Mouse (Mus musculus) liver, embryonic 12.5 days (tissue): Measurements from ENCODE around the gene Keap1. TPM values are rescaled to one million over a fixed set of nuclear protein-coding genes. Genes with fewer than 3 reads are reported as not detected.

Experiments
- ATAC-seq: fragments of 200-750 bp; cut with Nextera tagmentation; 2 replicates; pipeline ENCODE4 v1.8.0; 2017; ENCODE audit warnings: moderate number of reproducible peaks, mild to moderate bottlenecking, moderate library complexity
- H3K27ac ChIP-seq: fragments of 300-500 bp; sonication (generic); 2 replicates; pipeline ENCODE4 v1.5.1; 2016; ENCODE audit warnings: mild to moderate bottlenecking
- H3K27me3 ChIP-seq: fragments of 300-500 bp; sonication (generic); replicated peaks from 2 replicates; pipeline ENCODE4 v1.6.1; 2016; ENCODE audit warnings: mild to moderate bottlenecking, moderate library complexity
- H3K36me3 ChIP-seq: fragments of 300-500 bp; sonication (generic); 2 replicates; pipeline ENCODE4 v1.6.1; 2016; ENCODE audit warnings: mild to moderate bottlenecking, moderate library complexity
- H3K4me1 ChIP-seq: fragments of 300-500 bp; sonication (generic); 2 replicates; pipeline ENCODE4 v1.6.1; 2016
- H3K4me2 ChIP-seq: fragments of 300-500 bp; sonication (generic); 2 replicates; pipeline ENCODE4 v1.6.1; 2016; ENCODE audit warnings: mild to moderate bottlenecking, moderate library complexity
- H3K4me3 ChIP-seq: fragments of 300-500 bp; sonication (generic); 2 replicates; pipeline ENCODE4 v1.5.1; 2016; ENCODE audit warnings: mild to moderate bottlenecking, moderate library complexity
- H3K9ac ChIP-seq: fragments of 300-500 bp; sonication (generic); 2 replicates; pipeline ENCODE4 v1.6.1; 2016; ENCODE audit warnings: mild to moderate bottlenecking, moderate library complexity
- H3K9me3 ChIP-seq: fragments of 300-500 bp; sonication (generic); replicated peaks from 2 replicates; pipeline ENCODE4 v1.6.1; 2016; ENCODE audit warnings: mild to moderate bottlenecking, moderate library complexity
- WGBS: fragments of 180-500 bp; shearing (Covaris S2); methylation state at CpG from one replicate; pipeline ENCODE4 v1.1.7; 2016; ENCODE audit not compliant: insufficient replicate concordance; 5-methylcytosine and 5-hydroxymethylcytosine counted together
- polyA plus RNA-seq: library from polyadenylated mRNA; unstranded; fragments of >200 nt; fragmentation: Nextera tagmentation; extraction: Ambion mirVana; gene quantifications from 2 replicates; pipeline ENCODE4 v1.2.1, GENCODE M21; 2016

Gene Keap1
- polyA plus RNA-seq: 39.8 and 41.6 TPM in 2 replicates

DNA sequence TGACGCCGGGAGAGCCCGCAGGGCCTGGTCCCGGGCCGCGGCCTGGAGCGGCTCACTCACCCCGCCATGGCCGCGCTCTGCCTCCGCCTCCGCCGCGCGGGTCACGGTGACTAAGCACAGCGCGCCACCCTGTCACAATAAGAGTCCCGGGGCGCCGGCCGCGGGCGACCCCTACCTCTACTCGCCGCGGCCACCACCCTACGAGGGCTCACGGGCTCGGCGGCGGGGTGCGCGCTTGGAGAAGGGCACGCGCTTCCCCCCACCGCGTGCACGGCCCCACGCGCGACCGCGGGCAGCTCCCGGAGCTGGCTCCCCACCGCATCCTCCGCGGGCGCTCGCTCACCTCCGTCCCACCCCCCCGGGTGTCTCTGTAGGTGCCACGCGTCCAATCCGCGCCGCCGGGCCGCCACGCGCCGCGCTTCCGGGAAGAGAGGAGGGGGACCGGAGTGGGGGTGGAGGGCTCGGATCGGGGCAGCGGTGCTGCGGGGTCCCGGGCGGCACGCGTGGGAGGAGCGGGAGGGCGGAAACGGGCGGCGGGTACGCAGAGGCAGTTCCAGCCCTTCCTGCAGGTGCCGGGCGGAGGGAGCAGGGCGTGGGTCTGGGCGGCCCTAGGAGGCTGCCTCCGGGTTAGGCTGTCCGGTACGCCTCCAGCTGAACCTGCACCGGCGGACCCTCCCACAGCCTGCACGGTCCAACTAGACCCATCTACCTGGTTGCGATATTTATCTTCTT lies at the start of gene Keap1:
TSS of gene Keap1 (minus strand) at position 629 of the 732 bp plus-strand sequence.
- Histone ChIP-seq H3K9me3 (0 out of 2 replicates have a peak, but pooled peaks cover 4% of the 10 kb centered on the region), H3K4me3 (peak within 1 kb of the TSS; percentile 93), H3K27ac (peak within 1 kb of the TSS; percentile 96), H3K4me2 (peak within 1 kb of the TSS; percentile 77), H3K36me3 (peaks cover 34% of the 10 kb centered on the region), H3K9ac (peak within 1 kb of the TSS; percentile 98), H3K27me3 (peaks cover 25% of the 10 kb centered on the region), H3K4me1 (peaks cover 51% of the 10 kb centered on the region)
- ATAC-seq: peak; percentile 87
- WGBS: 2% methylated on average over 90 of the region's 90 CpGs

DNA sequence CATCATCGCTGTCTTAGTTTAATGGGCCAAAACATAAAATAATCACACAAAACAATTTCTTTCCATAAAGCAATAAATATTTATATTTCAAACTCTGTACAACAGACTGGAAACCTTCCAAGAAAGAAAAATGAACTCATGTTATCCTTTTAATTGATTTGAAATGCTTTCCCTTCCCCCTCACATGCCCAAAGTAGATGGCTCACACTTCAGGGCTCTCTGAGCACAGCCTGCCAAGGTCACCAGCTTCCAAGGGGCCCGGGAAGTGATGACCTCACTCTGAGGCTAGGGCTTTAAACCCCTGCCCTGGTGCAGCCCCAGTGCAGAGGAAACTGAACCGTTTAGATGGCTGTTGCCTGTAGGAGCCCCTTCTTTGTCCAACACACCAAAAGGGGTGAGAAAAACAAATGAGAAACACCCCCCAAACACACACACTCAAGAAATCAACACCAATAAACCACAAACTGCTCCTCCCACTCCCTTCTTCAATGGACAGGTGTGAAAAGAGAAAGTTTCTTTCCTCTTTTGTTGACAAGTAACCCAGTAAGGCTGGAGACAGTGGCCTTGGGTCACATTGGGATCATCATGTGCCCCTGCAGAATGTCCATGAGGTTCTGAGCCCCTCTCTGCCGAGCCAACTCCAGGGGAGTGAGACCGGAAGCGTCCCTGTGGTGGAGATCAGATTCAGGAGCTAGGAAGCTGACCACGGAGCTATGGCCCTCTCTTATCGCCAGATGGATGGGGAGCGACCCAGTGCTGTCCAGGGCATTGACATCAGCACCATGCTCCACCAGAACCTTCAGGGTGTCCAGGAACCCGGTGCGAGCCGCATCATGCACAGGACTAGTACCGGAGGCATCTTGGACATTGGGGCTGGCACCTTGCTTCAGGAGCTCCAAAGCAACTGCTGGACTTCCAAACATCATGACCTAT lies 49.5 kb upstream of the Keap1 start:
- 44% methylated on average over 13 of the region's 13 CpGs for WGBS
- H3K4me1 ChIP-seq: peaks cover 65% of the 10 kb centered on the region

DNA sequence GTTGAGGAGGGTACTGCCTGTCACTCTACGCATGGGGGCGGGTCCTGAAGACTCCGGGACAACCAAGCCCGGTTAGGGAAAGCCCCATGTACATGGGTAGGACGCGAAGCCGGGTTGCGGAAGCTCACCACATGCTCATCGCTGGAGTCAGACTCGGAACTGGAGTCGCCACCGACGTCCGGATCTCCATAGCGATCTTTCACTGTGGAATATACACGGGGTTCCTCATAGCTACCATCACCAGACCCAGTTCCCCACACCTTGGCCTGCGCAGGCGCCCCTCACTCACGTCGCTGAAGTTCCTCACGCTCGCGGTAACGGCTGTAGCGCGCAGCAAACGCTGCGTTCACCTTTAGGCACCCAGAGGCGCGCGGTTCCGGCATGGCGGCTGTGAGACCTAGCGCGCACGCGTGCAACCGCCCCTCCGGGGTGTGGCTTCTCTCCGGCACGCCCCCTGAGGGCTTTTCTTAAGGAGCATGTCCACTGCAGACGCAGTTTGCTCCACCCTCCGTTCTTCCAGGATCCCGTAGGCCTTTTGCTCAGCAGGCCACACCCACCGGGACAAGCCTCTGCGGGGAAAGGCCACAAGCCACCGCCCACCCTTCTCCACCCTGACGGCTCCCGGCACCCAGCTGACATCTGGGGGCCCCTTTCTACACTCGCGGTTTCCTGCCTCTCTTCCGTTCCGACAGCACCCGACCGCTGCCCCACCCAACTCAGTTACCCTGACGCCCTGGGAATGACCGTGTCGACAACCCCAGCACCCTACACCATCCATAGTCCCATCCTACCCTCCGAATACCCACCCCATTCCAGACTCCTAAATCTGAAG lies 48.6 kb upstream of the Keap1 start, which contains the start of gene Kri1:
TSS of gene Kri1 (minus strand) at position 399 of the 832 bp plus-strand sequence.
- Histone ChIP-seq H3K4me1 (peaks cover 64% of the 10 kb centered on the region), H3K4me2 (peak within 1 kb of the TSS; percentile 83), H3K27me3 (no peaks in the 10 kb centered on the region), H3K9ac (peak within 1 kb of the TSS; percentile 91), H3K9me3 (no peaks in the 10 kb centered on the region), H3K27ac (peak within 1 kb of the TSS; percentile 96), H3K36me3 (peaks cover 50% of the 10 kb centered on the region), H3K4me3 (peak within 1 kb of the TSS; percentile 83)
- peak; percentile 76 for ATAC-seq
- WGBS: under 1% methylated on average over 59 of the region's 59 CpGs

More for the DNA sequence above, 49.5 kb upstream of the Keap1 start:
- Histone ChIP-seq H3K9ac (peak overlapping the region; percentile 91), H3K9me3 (no peaks in the 10 kb centered on the region), H3K4me3 (peak overlapping the region; percentile 83), H3K27ac (peak overlapping the region; percentile 96), H3K36me3 (peaks cover 43% of the 10 kb centered on the region), H3K27me3 (no peaks in the 10 kb centered on the region), H3K4me2 (peak overlapping the region; percentile 83)
- no peak for ATAC-seq

DNA sequence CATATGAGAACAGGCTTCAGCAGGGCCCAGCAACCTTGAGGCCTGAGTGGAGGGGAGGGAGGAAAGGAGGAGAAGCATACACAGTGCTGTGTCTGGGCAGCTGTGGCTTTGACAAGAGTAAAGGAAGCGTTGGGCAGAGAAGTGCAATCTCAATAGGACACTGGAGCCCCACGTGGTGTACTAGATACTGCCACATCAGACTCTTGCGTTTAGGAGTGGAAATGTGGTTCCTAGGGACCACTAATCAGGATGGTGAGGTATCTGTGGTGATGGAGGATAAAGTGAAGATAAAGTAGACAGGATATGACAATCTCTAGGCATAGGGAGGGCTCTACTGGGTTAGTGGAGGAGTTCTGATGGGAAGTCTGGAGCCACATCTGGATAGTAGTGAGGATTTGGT lies 47.6 kb upstream of the Keap1 start:
- 11% methylated on average over 3 of the region's 3 CpGs for WGBS
- H3K27ac ChIP-seq: peak overlapping the region; percentile 86
- H3K9ac ChIP-seq: peak overlapping the region; percentile 84
- no peaks in the 10 kb centered on the region for H3K9me3 ChIP-seq
- H3K27me3 ChIP-seq: no peaks in the 10 kb centered on the region
- H3K4me1 ChIP-seq: peaks cover 55% of the 10 kb centered on the region
- H3K4me3 ChIP-seq: peak overlapping the region; percentile 83
- H3K4me2 ChIP-seq: peak overlapping the region; percentile 83
- H3K36me3 ChIP-seq: peaks cover 60% of the 10 kb centered on the region
- no peak for ATAC-seq

- peak overlapping the region; percentile 33; the same call in 1 of the 2 replicates for H3K27ac ChIP-seq
- no peak for ATAC-seq
- H3K4me3 ChIP-seq: no peak overlapping the region
- no peak overlapping the region for H3K9ac ChIP-seq
- no peak overlapping the region for H3K4me2 ChIP-seq
- peaks cover 41% of the 10 kb centered on the region for H3K4me1 ChIP-seq
- WGBS: 78% methylated on average over 3 of the region's 3 CpGs
- peaks cover 80% of the 10 kb centered on the region for H3K36me3 ChIP-seq
- no peaks in the 10 kb centered on the region for H3K9me3 ChIP-seq
- H3K27me3 ChIP-seq: no peaks in the 10 kb centered on the region
These were observed 44.8 kb upstream of the Keap1 start for GRCm38 (mm10) chr9:21283994-21284393.

DNA sequence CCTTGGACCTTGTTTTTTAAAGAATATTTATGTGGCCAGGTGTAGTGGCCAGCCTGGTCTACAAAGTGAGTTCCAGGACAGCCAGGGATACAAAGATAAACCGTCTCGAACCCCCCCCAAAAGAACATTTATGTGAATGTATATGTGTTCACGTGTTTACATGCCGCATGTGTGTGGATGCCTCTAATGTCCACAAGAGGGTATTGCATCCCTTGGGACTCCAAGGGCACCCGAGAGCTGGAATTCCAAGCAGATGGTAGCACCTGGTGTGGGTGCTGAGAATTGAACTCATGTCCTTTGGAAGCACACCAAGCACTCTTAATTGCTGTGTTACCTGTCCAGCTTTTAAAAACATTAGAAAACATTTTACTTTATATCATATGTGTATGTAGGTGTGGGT lies 44.4 kb upstream of the Keap1 start:
- H3K27me3 ChIP-seq: no peaks in the 10 kb centered on the region
- no peaks in the 10 kb centered on the region for H3K9me3 ChIP-seq
- H3K9ac ChIP-seq: no peak overlapping the region
- ATAC-seq: no peak
- H3K36me3 ChIP-seq: peaks cover 80% of the 10 kb centered on the region
- no peak overlapping the region for H3K4me3 ChIP-seq
- 85% methylated on average over 5 of the region's 5 CpGs for WGBS
- no peak overlapping the region for H3K4me2 ChIP-seq
- no peak overlapping the region for H3K27ac ChIP-seq
- H3K4me1 ChIP-seq: peaks cover 37% of the 10 kb centered on the region

DNA sequence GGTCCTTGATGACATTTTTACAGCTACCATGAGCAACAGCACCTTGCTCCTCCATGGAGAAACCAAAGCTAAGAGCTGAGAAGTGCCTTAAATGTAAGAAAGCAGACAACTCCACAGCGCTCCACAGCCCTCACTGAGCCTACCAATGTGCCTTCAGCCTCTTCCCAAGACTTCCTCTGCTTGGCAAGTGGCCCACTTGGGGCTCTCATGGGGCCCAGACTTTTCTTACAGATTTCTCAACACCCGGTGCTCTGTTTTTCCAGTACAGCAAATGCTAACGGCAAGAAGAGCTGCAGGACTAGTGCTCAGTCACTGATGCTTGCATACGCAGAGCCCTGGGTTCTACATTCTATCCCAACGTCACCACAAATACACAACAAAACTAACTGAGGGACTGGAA lies 38.6 kb upstream of the Keap1 start:
- no peak overlapping the region for H3K27ac ChIP-seq
- H3K4me2 ChIP-seq: no peak overlapping the region
- H3K4me3 ChIP-seq: no peak overlapping the region
- H3K27me3 ChIP-seq: no peaks in the 10 kb centered on the region
- H3K36me3 ChIP-seq: peaks cover 98% of the 10 kb centered on the region
- 90% methylated on average over 5 of the region's 5 CpGs for WGBS
- no peak for ATAC-seq
- no peak overlapping the region for H3K9ac ChIP-seq
- peaks cover 28% of the 10 kb centered on the region for H3K4me1 ChIP-seq
- H3K9me3 ChIP-seq: no peaks in the 10 kb centered on the region

GRCm38 (mm10) chr9:21276307-21276706 lies 37.1 kb upstream of the Keap1 start:
- Histone ChIP-seq H3K4me2 (no peak overlapping the region), H3K27ac (peak overlapping the region; percentile 70), H3K27me3 (no peaks in the 10 kb centered on the region), H3K4me3 (no peak overlapping the region), H3K36me3 (peaks cover 99% of the 10 kb centered on the region), H3K9me3 (no peaks in the 10 kb centered on the region), H3K9ac (no peak overlapping the region), H3K4me1 (peaks cover 28% of the 10 kb centered on the region)
- WGBS: 80% methylated on average over 8 of the region's 8 CpGs
- ATAC-seq: no peak

- peaks cover 99% of the 10 kb centered on the region for H3K36me3 ChIP-seq
- no peaks in the 10 kb centered on the region for H3K27me3 ChIP-seq
- peaks cover 28% of the 10 kb centered on the region for H3K4me1 ChIP-seq
- 90% methylated on average over 12 of the region's 12 CpGs for WGBS
- no peak overlapping the region for H3K4me3 ChIP-seq
- H3K27ac ChIP-seq: peak overlapping the region; percentile 70
- no peak overlapping the region for H3K4me2 ChIP-seq
- peak overlapping the region; percentile 31; the same call in 1 of the 2 replicates for H3K9ac ChIP-seq
- ATAC-seq: 0 out of 2 replicates have a peak, but pooled peaks have one; percentile 2
- H3K9me3 ChIP-seq: no peaks in the 10 kb centered on the region
These were observed 36.6 kb upstream of the Keap1 start for GRCm38 (mm10) chr9:21275727-21276126.

- 0 out of 2 replicates have a peak overlapping the region, but pooled peaks have one; percentile 4 for H3K4me3 ChIP-seq
- peak overlapping the region; percentile 23; the same call in 1 of the 2 replicates for H3K4me2 ChIP-seq
- H3K9ac ChIP-seq: peak overlapping the region; percentile 31; the same call in 1 of the 2 replicates
- peaks cover 28% of the 10 kb centered on the region for H3K4me1 ChIP-seq
- peak; percentile 67 for ATAC-seq
- H3K36me3 ChIP-seq: peaks cover 99% of the 10 kb centered on the region
- no peaks in the 10 kb centered on the region for H3K27me3 ChIP-seq
- no peaks in the 10 kb centered on the region for H3K9me3 ChIP-seq
- WGBS: 68% methylated on average over 7 of the region's 7 CpGs
- H3K27ac ChIP-seq: peak overlapping the region; percentile 70
These were observed 36.0 kb upstream of the Keap1 start for GRCm38 (mm10) chr9:21275013-21275710.
